Mouse (Mus musculus): ENCODE results near the gene Proca1. TPM values are rescaled to one million over a fixed set of nuclear protein-coding genes. Genes with fewer than 3 reads are reported as not detected.

The Proca1 gene
- total and polyA plus RNA-seq, 2 experiments from 2014 or later: 3.2 TPM; not detected in 1

GRCm38 (mm10) chr11:78179438-78179999 is 13.7 kb upstream of the Proca1 start:
- H3K27ac ChIP-seq (ENCODE audit: low read depth): no peak overlapping the region
- H3K4me3 ChIP-seq (ENCODE audit: low read depth, low read length): peak overlapping the region; percentile 63
- H3K9ac ChIP-seq (replicated peaks; ENCODE audit: low read depth, low read length): no peak overlapping the region
- peaks cover 29% of the 10 kb centered on the region for H3K36me3 ChIP-seq (replicated peaks; ENCODE audit: control insufficient read depth, insufficient read depth, low read length)
- H3K4me2 ChIP-seq (ENCODE audit: low read depth, low read length): peak overlapping the region; percentile 96
- H3K27me3 ChIP-seq (ENCODE audit: control insufficient read depth, insufficient read depth, low read length): no peaks in the 10 kb centered on the region
- ATAC-seq (ENCODE audit: insufficient read depth, low read depth) (no peak), DNase-seq (ENCODE audit: low spot score) (no peak)
- H3K9me3 ChIP-seq (replicated peaks; ENCODE audit: control insufficient read depth, low read length): no peaks in the 10 kb centered on the region
- no peak for TF ChIP-seq EP300 (IDR thresholded peaks at IDR 0.05; ENCODE audit: low read depth)
- TF ChIP-seq CTCF (IDR thresholded peaks at IDR 0.05; ENCODE audit: low read depth): no peak
- 32% methylated on average over 8 of the region's 8 CpGs for WGBS
- H3K4me1 ChIP-seq (ENCODE audit: control insufficient read depth, insufficient read depth): peaks cover 17% of the 10 kb centered on the region

- Histone ChIP-seq H3K27me3 (ENCODE audit: control insufficient read depth, insufficient read depth, low read length) (no peaks in the 10 kb centered on the region), H3K27ac (ENCODE audit: low read depth) (no peak overlapping the region), H3K4me3 (ENCODE audit: low read depth, low read length) (no peak overlapping the region), H3K36me3 (replicated peaks; ENCODE audit: control insufficient read depth, insufficient read depth, low read length) (peaks cover 29% of the 10 kb centered on the region), H3K4me1 (ENCODE audit: control insufficient read depth, insufficient read depth) (peaks cover 17% of the 10 kb centered on the region), H3K9ac (replicated peaks; ENCODE audit: low read depth, low read length) (no peak overlapping the region), H3K4me2 (ENCODE audit: low read depth, low read length) (no peak overlapping the region), H3K9me3 (replicated peaks; ENCODE audit: control insufficient read depth, low read length) (no peaks in the 10 kb centered on the region)
- DNase-seq (ENCODE audit: low spot score) (no peak), ATAC-seq (ENCODE audit: insufficient read depth, low read depth) (no peak)
- 68% methylated on average over 6 of the region's 6 CpGs for WGBS
- TF ChIP-seq CTCF (IDR thresholded peaks at IDR 0.05; ENCODE audit: low read depth): no peak
- no peak for TF ChIP-seq EP300 (IDR thresholded peaks at IDR 0.05; ENCODE audit: low read depth)
These were observed 13.0 kb upstream of the Proca1 start for GRCm38 (mm10) chr11:78180081-78180761.

GRCm38 (mm10) chr11:78181830-78182357 is 11.3 kb upstream of the Proca1 start:
- 40% methylated on average over 2 of the region's 2 CpGs for WGBS
- DNase-seq (ENCODE audit: low spot score) (no peak), ATAC-seq (ENCODE audit: insufficient read depth, low read depth) (no peak)
- H3K36me3 ChIP-seq (replicated peaks; ENCODE audit: control insufficient read depth, insufficient read depth, low read length): peaks cover 29% of the 10 kb centered on the region
- H3K4me3 ChIP-seq (ENCODE audit: low read depth, low read length): peak overlapping the region; percentile 94
- H3K9ac ChIP-seq (replicated peaks; ENCODE audit: low read depth, low read length): no peak overlapping the region
- no peak overlapping the region for H3K27ac ChIP-seq (ENCODE audit: low read depth)
- peak overlapping the region; percentile 83 for H3K4me2 ChIP-seq (ENCODE audit: low read depth, low read length)
- H3K4me1 ChIP-seq (ENCODE audit: control insufficient read depth, insufficient read depth): peaks cover 17% of the 10 kb centered on the region
- TF ChIP-seq EP300 (IDR thresholded peaks at IDR 0.05; ENCODE audit: low read depth) (no peak), CTCF (IDR thresholded peaks at IDR 0.05; ENCODE audit: low read depth) (no peak)
- H3K9me3 ChIP-seq (replicated peaks; ENCODE audit: control insufficient read depth, low read length): no peaks in the 10 kb centered on the region
- H3K27me3 ChIP-seq (ENCODE audit: control insufficient read depth, insufficient read depth, low read length): no peaks in the 10 kb centered on the region

GRCm38 (mm10) chr11:78182450-78182849 is 10.7 kb upstream of the Proca1 start:
- peak overlapping the region; percentile 84 for H3K9ac ChIP-seq (replicated peaks; ENCODE audit: low read depth, low read length)
- H3K36me3 ChIP-seq (replicated peaks; ENCODE audit: control insufficient read depth, insufficient read depth, low read length): peaks cover 29% of the 10 kb centered on the region
- H3K27ac ChIP-seq (ENCODE audit: low read depth): peak overlapping the region; percentile 90; the same call in 1 of the 2 replicates

GRCm38 (mm10) chr11:78182961-78183844 is 10.0 kb upstream of the Proca1 start, which contains the start of gene Rpl23a:
TSS of gene Rpl23a (minus strand) at chr11:78183584.
- no peaks in the 10 kb centered on the region for H3K27me3 ChIP-seq (ENCODE audit: control insufficient read depth, insufficient read depth, low read length)
- H3K27ac ChIP-seq (ENCODE audit: low read depth): peak within 1 kb of the TSS; percentile 90
- DNase-seq (ENCODE audit: low spot score): peak; percentile 99
- peaks cover 12% of the 10 kb centered on the region for H3K4me1 ChIP-seq (ENCODE audit: control insufficient read depth, insufficient read depth)
- peak; percentile 88 for ATAC-seq (ENCODE audit: insufficient read depth, low read depth)
- 1% methylated on average over 38 of the region's 38 CpGs for WGBS
- H3K36me3 ChIP-seq (replicated peaks; ENCODE audit: control insufficient read depth, insufficient read depth, low read length): peaks cover 29% of the 10 kb centered on the region
- TF ChIP-seq EP300 (IDR thresholded peaks at IDR 0.05; ENCODE audit: low read depth) (peak; percentile 84), CTCF (IDR thresholded peaks at IDR 0.05; ENCODE audit: low read depth) (peak; percentile 29)
- peak within 1 kb of the TSS; percentile 83 for H3K4me2 ChIP-seq (ENCODE audit: low read depth, low read length)
- H3K9me3 ChIP-seq (replicated peaks; ENCODE audit: control insufficient read depth, low read length): no peaks in the 10 kb centered on the region
- peak within 1 kb of the TSS; percentile 84 for H3K9ac ChIP-seq (replicated peaks; ENCODE audit: low read depth, low read length)
- H3K4me3 ChIP-seq (ENCODE audit: low read depth, low read length): peak within 1 kb of the TSS; percentile 94

More at GRCm38 (mm10) chr11:78182450-78182849, 10.7 kb upstream of the Proca1 start:
- Histone ChIP-seq H3K4me3 (ENCODE audit: low read depth, low read length) (peak overlapping the region; percentile 94), H3K4me1 (ENCODE audit: control insufficient read depth, insufficient read depth) (peaks cover 13% of the 10 kb centered on the region), H3K4me2 (ENCODE audit: low read depth, low read length) (peak overlapping the region; percentile 83), H3K9me3 (replicated peaks; ENCODE audit: control insufficient read depth, low read length) (no peaks in the 10 kb centered on the region), H3K27me3 (ENCODE audit: control insufficient read depth, insufficient read depth, low read length) (no peaks in the 10 kb centered on the region)
- ATAC-seq (ENCODE audit: insufficient read depth, low read depth) (no peak), DNase-seq (ENCODE audit: low spot score) (no peak)
- TF ChIP-seq CTCF (IDR thresholded peaks at IDR 0.05; ENCODE audit: low read depth) (no peak), EP300 (IDR thresholded peaks at IDR 0.05; ENCODE audit: low read depth) (no peak)
- 3% methylated on average over 7 of the region's 7 CpGs for WGBS

Data from heart, postnatal 0 days (tissue).